Mouse (Mus musculus) brain, embryonic 14.5 days (tissue): ENCODE results near the gene Cbx8.

Experiments used
- CTCF ChIP-seq: fragments of 200-500 bp; IDR thresholded peaks from 2 replicates; pipeline ENCODE4 v1.5.1; 2012; ENCODE audit warnings: inconsistent platforms, mild to moderate bottlenecking, moderate library complexity, borderline replicate concordance; ENCODE audit not compliant: insufficient read depth, insufficient read length; ENCODE audit errors: extremely low read depth
- POLR2A ChIP-seq: fragments of 200-500 bp; IDR thresholded peaks from 2 replicates; pipeline ENCODE4 v1.6.1; 2012; ENCODE audit warnings: mild to moderate bottlenecking, inconsistent platforms, borderline replicate concordance; ENCODE audit not compliant: poor library complexity, insufficient read depth, insufficient read length, severe bottlenecking; ENCODE audit errors: extremely low read depth

DNA sequence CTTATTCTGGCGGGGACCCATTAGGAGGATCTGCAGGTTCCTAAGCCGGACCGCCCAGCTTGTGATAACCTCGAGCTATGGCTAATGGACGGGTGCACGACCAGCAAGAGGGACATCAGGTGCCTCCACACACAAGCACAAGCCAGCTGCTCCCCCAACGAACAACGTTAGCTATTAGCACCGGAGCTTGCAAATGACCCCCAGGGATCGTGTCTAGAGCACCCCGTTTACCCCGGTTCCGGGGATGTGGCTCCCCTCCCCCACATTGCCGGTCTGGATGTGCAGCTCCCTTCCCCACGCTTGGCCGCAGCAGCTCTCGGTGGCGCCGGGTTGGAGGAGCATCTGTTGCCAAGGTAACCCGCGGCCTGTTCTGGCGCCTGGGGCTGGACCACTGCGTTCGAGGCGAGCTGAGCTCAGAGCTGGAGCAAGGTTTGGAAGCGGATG, 41.4 kb downstream of the Cbx8 start:
- TF ChIP-seq POLR2A (no peak), CTCF (no peak)
